Mouse (Mus musculus) right cerebral cortex, adult 18-20 months (tissue): Measurements from ENCODE around the gene Aven.

Experiments
- DNase-seq: peaks from one replicate; pipeline ENCODE4 v3.0.0; 2022; ENCODE audit warnings: mixed read lengths

The Aven gene

GRCm38 (mm10) chr2:112676721-112677120 lies 184.0 kb downstream of the Aven start:
- DNase-seq: no peak

- no peak for DNase-seq
These were observed 184.5 kb downstream of the Aven start for GRCm38 (mm10) chr2:112677246-112677645.

GRCm38 (mm10) chr2:112681817-112682216 lies 189.1 kb downstream of the Aven start:
- DNase-seq: no peak
